Mouse (Mus musculus) urinary bladder, postnatal 36 days (tissue): ENCODE measurements around the gene Cdk9.

Experiments used
- DNase-seq, 2 experiments: peaks; one replicate each; pipeline ENCODE4 v3.0.0; 2022; ENCODE audit warnings: low spot score in 2 of 2, mixed read lengths in 1 of 2

Cdk9 gene

GRCm38 (mm10) chr2:32680051-32680451, 32.8 kb downstream of the Cdk9 start:
- DNase-seq = peak in 1 of 2 experiments; percentile 46

DNA sequence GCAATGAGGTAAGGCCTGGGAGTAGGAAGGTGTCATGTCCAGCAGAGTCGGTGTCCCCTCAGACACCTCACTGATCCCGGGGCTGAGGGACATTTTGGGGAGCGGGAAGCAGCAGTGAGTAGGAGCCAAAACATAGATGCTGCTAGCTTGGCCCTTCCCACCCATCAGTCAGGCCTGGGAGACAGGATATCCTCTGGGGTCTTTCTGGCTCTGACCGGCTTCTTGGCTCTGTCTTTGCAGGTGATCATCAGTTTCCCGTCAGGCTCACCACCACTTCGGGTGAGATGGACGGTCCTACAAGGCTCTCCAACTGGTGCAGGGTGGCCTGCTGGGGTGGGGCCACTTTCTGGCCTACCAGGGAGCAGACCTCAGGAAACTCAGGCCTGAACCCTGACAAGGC, 35.2 kb downstream of the Cdk9 start:
- DNase-seq = no peak

DNA sequence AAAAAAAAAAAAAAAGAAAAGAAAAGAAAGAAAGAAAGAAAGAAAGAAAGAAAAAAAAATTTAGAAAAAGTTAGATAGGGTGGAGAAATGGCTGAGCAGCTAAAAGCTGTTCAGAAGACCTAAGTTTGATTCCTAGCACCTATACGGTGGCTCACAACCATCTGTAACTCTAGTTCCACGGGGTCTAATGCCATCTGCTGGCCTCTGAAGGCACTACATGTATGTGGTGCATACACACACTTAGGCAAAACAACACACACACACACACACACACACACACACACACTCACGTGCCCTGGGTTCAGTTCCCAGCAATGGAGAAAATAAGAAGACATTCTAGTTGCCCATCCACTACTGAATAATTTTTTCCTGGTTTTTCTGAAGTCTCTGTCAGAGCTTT, 36.1 kb downstream of the Cdk9 start:
- no peak for DNase-seq

DNA sequence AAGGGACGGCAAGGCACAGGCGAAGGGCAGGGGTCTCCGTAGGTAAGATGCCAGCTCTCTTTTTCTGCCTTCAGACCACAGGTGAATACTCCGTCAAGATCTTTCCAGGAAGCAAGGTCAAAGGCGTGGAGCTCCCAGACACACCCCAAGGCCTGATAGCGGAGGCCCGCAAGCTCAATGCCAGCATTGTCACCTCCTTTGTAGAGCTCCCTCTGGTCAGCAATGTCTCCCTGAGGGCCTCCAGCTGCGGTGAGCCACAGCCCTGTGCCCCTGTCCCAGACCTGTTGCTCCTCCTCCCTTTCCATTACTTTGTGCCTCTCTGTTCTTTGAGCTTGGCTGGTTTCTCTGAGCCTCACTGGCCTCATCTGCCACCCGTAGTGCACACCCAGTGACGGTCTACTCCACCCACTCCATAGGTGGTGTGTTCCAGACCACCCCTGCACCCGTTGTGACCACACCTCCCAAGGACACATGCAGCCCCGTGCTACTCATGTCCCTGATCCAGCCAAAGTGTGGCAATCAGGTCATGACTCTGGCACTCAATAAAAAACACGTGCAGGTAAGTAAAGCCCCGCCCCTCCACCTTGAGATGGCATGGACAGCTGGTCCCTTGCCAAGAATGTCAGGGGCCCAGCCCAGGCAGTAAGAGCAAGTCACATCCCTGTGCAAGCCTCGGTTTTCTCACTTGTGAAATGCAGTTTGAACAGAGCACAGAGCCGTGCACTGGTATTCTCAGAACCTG, 39.5 kb downstream of the Cdk9 start:
- DNase-seq = peak; percentile 29 to 40

- DNase-seq = no peak
Observed at GRCm38 (mm10) chr2:32671907-32672595, 40.8 kb downstream of the Cdk9 start.

GRCm38 (mm10) chr2:32671147-32671546, 41.7 kb downstream of the Cdk9 start:
- no peak for DNase-seq

DNA sequence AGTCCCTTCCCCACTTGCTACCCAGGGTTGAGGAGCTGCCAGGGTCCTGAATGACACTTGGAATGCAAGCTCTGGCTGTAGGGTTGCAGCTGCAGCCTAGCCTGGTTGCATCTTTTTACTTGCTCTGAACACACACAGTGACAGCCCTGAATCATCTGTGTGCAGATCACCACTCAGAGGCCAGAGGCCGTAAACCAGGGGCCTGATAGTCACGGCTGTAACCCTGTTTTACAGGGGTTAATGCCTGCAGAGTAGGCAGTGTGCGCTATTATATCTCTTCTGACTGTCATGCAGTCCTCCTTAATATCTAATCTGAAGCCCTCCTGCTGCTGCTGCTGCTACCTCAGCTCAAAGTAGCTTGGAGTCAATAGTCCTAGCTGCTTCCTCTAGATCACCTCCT, 43.0 kb downstream of the Cdk9 start:
- no peak for DNase-seq

DNA sequence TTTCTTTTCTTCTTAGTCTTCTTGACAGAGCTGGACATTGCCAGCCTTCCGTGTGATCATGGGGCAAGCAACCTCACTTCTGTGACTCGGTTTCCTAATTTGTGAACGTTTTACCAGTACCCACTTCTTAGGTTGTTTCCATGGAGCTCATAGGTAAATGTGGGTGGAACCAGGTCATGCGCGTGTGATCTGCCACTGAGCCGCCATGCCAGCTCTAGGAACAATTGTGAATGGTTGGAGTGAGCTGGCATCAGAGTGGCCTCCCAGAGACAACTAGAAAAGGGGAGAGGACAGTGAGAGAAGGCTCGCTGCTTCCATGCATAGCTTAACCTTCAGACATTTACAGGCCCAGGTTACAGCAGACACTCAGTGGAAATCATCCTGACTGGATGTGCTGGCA, 44.7 kb downstream of the Cdk9 start:
- DNase-seq = no peak

- DNase-seq = no peak
Observed at GRCm38 (mm10) chr2:32667775-32668174, 45.1 kb downstream of the Cdk9 start.

DNA sequence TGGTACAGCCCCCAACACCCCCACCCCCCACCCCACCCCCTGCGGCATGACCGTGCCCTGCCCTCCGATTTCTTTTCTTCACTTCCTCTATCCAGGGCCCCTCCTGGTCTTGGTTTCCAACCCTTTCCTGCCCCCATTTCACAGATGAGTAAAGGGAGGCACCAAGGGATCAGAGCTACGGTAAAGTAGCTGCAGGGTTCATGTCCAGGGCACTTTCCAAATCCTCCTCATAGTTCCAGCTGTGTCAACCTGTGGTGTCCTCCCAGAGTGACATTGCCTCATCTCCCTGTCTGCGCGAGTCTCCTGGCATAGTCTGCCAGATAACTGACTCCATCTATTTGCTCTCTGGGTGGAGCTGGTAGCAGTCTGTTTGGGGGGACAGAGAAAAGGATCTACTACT, 47.0 kb downstream of the Cdk9 start:
- no peak for DNase-seq

- no peak for DNase-seq
Observed at GRCm38 (mm10) chr2:32665345-32665744, 47.5 kb downstream of the Cdk9 start.

GRCm38 (mm10) chr2:32662291-32662690, 50.6 kb downstream of the Cdk9 start:
- DNase-seq = no peak

DNA sequence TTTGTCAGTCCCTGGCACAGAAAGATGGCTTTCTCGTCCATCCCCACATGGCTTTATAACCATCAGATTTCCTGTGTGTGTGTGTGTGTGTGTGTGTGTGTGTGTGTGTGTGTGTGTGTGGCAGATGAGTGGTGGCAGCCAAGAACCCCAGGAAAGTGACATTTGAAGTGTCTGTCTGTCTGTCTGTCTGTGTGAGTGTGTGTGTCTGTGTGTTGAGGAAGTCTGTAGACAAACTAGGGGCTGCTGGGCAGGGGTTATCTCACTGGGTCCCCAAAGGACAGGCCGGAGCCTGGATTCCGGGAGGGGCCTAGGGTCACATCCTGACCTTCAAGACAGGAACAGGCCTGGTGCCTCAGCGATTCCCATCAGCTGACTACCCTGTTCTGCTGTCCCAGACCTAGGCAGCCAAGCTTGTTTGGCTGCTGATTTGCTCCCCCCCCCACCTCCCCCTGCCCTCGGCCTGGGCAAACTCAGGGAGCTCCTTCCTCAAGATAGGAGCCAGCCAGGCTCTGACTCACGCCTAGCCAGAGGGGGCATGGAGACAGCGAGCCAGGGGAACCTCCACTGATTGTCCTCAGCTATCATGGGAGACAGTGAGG, 51.3 kb downstream of the Cdk9 start:
- peak; percentile 32 to 54 for DNase-seq

GRCm38 (mm10) chr2:32658873-32659272, 54.0 kb downstream of the Cdk9 start:
- DNase-seq = no peak

DNA sequence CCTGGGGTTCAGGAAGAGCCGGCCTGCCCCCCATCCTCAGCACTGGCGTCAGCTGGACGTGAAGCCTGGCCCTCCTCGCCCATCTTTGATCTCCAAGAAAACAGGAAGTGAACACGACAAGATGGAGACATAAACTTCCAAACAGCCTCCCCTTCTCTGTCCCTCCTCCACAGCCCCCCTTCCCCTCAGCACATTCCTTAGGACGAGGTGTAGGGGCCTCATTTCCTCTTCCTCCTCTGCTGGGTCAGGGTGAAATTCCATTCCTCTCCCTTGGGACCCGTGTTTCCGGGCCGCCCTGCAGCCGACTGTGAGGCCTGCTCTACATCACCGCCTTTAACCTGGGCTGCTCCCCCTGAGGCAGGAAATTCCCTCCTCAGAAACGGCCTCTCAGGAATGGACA, 57.0 kb downstream of the Cdk9 start:
- peak in 1 of 2 experiments; percentile 52 for DNase-seq
